Mouse (Mus musculus): ENCODE results near the gene Leap2.

- TF ChIP-seq CTCF (IDR thresholded peaks at IDR 0.05; ENCODE audit: borderline replicate concordance, control insufficient read depth, extremely low read depth, insufficient read depth, low read length, poor library complexity) (no peak), POLR2A (IDR thresholded peaks at IDR 0.05; ENCODE audit: control insufficient read depth, extremely low read depth, insufficient read depth, low read length, poor library complexity) (no peak)
These were observed 22.6 kb upstream of the Leap2 start for GRCm38 (mm10) chr11:53445562-53445961.

Measured in thymus, adult 2 months (tissue).